Mouse (Mus musculus) brain, embryonic 14.5 days (tissue): Measurements from ENCODE around the gene Pf4.

Experiments
- CTCF ChIP-seq: fragments of 200-500 bp; IDR thresholded peaks from 2 replicates; pipeline ENCODE4 v1.5.1; 2012; ENCODE audit warnings: inconsistent platforms, mild to moderate bottlenecking, moderate library complexity, borderline replicate concordance; ENCODE audit not compliant: insufficient read depth, insufficient read length; ENCODE audit errors: extremely low read depth
- POLR2A ChIP-seq: fragments of 200-500 bp; IDR thresholded peaks from 2 replicates; pipeline ENCODE4 v1.6.1; 2012; ENCODE audit warnings: mild to moderate bottlenecking, inconsistent platforms, borderline replicate concordance; ENCODE audit not compliant: poor library complexity, insufficient read depth, insufficient read length, severe bottlenecking; ENCODE audit errors: extremely low read depth

DNA sequence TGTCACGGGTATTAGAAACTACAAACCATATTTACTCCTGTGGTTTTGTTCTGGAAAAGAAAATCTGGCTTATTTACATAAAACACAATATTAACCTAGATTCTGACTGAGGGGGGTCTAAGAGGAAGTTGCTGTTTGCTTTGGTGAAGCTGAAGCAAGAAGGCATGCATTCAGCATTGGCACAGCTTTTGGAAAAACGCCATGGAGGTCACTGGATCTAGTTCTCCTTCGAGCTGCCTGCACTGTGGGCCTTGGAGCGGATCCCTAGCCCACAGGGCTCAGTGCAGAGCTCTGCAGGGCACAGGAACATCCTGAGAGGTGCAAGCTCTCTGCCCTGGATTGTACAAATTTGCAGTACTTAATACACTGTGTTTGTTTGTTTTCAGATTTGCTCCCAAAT lies 40.8 kb upstream of the Pf4 start:
- TF ChIP-seq CTCF (no peak), POLR2A (no peak)
